Mouse (Mus musculus) layer of hippocampus, postnatal 36 days (tissue): ENCODE data around the gene Fhit. TPM values are rescaled to one million over a fixed set of nuclear protein-coding genes. Genes with fewer than 3 reads are reported as not detected.

ENCODE experiments used
- DNase-seq, 2 experiments: peaks; one replicate each; pipeline ENCODE4 v3.0.0; 2022
- total RNA-seq, 2 experiments: library from RNA; stranded (reverse); gene quantifications; 2 replicates each; pipeline ENCODE4 v1.2.3; 2021

Fhit gene
- total RNA-seq, 2 experiments from 2014 or later = 4.8 to 6.8 TPM

GRCm38 (mm10) chr14:10507560-10507959 lies 654.3 kb downstream of the Fhit start:
- DNase-seq = no peak

DNA sequence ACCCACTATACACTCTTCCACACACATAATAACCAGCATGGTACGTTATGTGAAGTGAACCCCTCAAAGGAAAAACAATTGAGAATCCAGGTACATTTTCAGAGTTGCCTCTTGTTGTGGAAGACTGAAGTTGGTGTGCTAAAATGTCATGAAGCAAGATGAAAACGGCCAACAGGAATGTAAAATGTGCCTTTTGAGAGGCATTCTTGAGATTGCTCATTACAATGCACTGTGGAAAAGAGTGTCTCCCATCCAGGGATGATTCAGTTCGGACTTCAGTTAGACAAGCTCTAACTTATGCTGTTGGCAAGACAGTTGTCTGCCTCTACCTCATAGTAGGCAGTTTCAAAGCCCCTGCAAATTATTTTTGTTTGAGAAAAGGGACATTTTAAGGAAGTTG lies 676.0 kb downstream of the Fhit start:
- no peak for DNase-seq

- DNase-seq = no peak
Measured at GRCm38 (mm10) chr14:10482851-10483613, 678.8 kb downstream of the Fhit start.

DNA sequence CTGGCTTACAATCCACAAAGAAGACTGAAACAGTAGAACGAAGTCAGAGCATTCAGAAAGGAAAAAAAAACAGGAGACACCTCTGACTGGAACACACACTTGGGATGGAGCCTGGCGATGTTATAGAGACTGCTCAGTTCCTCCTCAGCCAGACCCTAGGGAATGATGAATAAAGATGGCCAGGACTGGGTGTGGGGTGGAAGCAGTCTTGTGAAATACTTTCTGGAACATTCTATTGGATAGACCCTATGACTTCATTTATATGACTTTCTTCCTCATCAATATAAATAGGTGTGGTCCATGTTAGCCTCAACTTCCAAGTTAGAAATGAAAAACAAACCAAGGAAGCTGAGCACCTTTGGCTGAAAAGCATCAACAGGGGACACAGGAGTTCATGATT lies 680.5 kb downstream of the Fhit start:
- no peak for DNase-seq

- DNase-seq = no peak
Measured at GRCm38 (mm10) chr14:10480681-10481080, 681.2 kb downstream of the Fhit start.

DNA sequence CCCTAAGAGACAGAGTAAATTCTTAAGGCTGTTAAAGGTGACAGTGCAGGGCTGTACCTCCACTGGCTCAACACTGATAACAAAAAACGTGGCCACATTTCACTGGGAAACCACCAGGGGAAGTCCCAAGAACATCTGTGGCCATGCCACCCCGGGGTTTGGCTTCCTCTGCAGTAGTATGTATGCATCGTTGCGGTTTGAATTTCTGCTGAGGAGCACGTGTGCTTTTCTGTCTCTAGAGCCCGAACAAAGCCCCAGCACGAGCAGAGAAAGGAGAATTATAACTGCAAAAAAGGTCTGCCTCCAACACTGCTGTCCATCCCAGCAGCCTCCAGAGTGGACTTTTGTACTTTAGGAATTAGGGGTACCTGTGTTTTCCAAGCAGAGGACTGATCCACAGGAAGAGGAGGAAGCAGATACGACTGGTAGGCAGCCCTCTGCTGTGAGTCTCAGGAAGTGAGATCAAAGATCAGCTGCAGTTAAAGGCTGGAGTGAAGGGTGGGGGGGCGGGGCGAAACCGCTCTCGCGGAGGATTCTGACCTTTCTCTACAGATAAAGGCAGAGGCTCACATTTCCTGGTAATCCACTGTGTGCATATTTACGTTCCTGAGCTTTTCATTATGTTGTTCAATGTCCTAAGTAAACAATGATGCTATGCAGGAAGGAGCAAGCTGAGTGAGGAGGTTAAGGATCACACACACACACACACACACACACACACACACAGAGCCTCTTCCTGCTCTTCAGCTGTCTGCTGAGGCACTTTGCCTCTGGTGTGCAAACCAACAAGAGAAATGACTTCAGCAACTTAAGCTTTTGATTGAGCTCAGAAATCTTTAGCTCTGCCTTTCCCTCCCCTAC lies 708.6 kb downstream of the Fhit start:
- DNase-seq = peak in 1 of 2 experiments; percentile 1

- DNase-seq = no peak
Measured at GRCm38 (mm10) chr14:10452234-10452633, 709.6 kb downstream of the Fhit start.

- no peak for DNase-seq
Measured at GRCm38 (mm10) chr14:10445360-10445759, 716.5 kb downstream of the Fhit start.

GRCm38 (mm10) chr14:10439007-10439749 lies 722.7 kb downstream of the Fhit start:
- DNase-seq = no peak

DNA sequence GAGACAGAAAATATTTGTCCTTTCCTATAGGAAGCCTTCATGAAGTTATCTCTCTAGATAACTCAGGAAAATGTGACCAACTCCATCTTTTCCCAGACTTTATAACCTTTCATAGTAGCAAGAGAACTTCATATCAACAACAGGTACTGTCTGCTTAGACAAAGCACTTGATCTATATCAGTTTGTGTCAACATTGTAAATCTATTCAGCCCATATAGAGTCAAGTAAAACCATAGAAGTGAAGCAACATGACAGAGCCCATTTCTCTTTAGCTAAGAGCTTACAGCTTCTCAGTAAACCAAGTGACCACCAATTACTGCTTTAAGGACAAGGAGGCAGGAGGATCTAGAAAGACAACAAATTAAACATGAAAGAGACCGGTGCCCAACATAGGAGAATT lies 725.6 kb downstream of the Fhit start:
- DNase-seq = no peak

GRCm38 (mm10) chr14:10432502-10432901 lies 729.3 kb downstream of the Fhit start:
- DNase-seq = no peak

DNA sequence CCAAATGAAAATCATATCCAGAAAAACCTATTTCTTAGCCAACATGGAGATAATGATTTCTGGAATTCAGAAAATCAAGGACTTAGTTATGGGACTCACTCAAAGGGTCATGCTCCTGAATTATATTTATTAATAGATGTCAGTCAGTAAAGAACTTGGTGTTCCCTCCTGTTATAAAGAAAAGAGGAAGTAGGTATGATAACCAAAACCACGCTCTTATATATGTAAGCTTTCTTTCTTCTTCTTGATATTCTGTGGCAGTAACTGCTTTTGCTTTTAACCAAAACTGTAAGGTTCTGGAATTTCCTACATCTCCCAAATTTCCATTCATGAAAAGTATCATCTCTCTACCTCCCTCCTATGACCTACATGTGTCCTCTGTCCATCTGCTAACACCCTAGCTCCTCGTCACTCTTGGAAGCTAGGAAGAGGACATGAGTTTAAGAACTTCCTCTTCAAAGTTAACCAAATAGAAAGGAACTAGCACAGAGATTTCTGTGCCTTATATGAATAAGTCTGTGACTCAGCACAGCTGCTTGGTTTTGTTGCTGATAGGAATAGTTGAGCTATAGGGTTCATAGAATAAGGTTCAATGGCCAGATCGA lies 731.3 kb downstream of the Fhit start:
- DNase-seq = no peak

DNA sequence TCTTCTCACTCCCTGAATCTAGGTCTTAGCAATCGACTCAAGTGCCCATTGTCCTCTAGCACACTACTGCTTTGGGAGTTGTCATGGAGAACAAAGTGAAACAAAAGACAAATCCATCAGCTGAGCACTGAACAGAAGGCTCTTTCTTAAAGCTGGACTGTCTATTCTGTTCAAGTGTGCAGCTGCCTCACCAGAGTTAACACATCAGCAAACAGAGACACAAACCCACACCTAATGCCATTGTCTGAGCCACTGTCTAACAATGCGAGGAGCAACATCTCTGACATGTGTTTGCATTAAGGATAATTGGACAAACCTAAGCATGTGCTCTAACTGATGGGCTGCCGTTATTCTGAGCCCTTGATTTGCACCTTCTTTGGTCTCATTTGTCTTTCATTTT lies 738.3 kb downstream of the Fhit start:
- no peak for DNase-seq

- DNase-seq = no peak
Measured at GRCm38 (mm10) chr14:10422261-10422660, 739.6 kb downstream of the Fhit start.

DNA sequence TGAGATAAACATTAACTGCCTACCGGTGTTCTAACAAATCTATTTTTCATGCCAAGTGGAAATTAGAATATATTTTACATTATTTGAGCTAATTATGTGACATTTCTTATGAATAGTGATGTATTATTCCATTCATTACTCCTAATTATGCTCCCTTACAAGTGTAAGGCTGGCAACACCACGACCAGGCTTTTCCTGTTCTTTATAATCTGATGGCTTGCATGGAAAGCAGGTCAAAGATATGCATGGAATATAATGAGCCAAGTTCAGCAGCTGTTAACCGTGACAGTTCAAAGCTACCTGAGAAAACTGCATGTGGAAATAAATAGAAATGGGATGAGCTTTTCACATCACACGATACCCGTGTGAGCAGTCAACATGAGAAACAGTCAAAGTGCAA lies 746.8 kb downstream of the Fhit start:
- no peak for DNase-seq

DNA sequence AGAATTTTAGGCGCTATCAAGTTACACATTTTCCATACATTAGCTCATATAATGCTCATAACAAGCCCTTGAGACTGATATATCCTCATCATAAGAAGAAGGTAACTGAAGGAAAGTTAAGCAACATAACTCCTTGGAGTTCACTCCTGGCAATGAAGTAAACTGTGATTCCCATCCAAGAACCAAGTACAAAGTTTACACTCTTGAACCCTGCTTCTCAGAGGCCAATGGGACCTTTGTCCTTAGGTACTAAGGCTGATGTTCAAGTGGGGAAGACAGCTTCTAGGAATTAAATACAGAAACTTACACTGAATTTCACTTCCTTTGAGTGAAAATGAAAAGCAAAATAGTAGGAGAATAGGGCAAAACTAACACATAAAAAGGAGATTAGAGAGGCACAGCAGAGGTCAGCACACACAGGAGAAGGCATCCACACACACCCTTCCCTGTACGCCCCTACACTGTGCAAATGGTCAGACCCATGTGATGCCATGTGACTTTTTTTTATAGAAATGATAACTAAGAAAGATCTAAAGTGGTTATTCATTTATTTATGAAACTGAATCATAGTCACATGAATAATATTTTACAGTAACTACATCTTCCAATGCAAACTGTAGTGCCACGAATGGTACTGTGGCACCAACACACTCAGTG lies 752.4 kb downstream of the Fhit start:
- DNase-seq = no peak

- DNase-seq = no peak
Measured at GRCm38 (mm10) chr14:10405346-10405745, 756.5 kb downstream of the Fhit start.

- no peak for DNase-seq
Measured at GRCm38 (mm10) chr14:10367783-10368680, 793.8 kb downstream of the Fhit start.

DNA sequence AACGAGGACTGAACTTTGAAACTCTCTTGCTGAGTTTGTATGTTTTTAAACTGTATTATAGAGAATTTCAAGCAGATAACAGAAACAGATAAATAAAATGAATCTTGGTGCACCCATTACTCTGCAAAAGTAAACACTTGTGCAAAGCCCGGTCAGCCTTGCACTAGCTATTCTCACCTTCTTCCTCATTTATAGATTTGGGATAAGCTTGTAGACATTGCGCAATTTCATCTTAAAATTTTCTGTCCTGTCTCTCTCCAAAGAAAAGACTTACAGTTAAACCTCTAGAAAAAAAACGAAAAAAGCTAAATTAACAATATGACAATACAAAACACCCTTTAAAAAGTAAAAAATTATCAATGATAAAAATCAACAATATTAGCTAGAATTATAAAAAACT lies 795.0 kb downstream of the Fhit start:
- DNase-seq = no peak

DNA sequence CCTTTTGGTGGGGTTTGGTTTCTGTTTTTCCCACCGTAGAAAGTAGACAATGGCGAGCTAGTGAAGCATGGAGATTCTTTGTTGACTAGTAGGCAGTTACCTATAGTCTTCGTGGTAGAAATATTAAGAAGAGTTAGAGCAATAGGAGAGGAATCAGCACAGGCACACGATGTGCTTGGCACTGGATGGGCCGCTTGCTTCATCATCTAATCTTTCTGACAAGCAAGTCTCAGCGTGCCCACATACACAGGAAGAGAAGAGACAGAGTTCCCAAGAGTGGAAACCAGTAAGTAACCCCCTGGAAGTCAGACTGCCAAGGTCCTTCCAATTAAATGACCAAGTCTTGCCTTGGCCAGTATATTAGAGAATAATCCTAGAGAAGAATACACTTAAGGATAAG lies 797.6 kb downstream of the Fhit start:
- DNase-seq = no peak

DNA sequence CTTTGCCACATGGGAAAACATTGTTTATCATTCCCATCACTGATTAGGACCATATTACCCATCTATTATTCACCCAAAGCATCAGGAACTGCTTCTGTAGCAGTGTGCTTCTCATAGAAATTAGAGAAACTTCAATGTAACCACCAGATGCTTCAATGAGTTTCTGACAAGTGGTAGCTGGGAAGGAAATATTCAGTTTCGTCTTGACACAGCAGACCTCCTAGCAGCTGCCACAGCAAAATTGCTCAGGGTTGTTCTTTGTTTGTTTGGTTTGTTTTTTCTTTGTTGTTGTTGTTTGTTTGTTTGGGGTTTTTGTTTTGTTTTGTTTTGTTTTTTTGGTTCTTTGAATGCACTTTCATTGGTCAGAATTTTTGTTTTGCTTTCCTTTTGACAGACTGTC lies 798.5 kb downstream of the Fhit start:
- DNase-seq = no peak
